Mouse (Mus musculus): ENCODE measurements at regions not wholly inside any gene's neighbourhood (a gene's known extent, or its start where the extent isn't known, plus 50 kb on each side); places are given as distances from the start of the nearest gene placed in this dataset.
"Not testable (repeated sequence)": the region's sequence is repeated elsewhere in the genome, so short reads cannot be mapped to it uniquely, and the experiment has no call there.

DNA sequence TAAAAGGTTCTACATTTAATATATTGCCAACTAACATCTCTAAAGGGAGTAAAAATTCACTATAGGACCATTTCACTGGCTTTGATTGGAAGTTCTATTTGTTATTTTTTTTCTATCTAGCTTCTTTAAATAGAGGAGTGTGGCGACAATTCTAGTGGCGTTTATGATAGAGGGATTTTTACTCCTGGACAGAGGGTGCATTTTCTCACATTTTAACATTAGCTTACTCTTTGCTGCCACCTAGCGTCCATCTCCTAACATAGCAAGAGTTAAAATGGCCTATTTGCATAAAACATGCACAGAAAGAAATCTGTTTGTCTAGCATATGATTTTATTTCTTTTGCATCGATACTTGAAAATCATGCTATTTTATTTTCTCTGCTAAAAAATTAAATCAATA lies 288.9 kb downstream of the Phf3 start:
- peak; percentile 55 to 73 for DNase-seq (ENCODE audit: low spot score in 2 of 2)
- intact Hi-C loops (cut with DNase I) = no loop called here

GRCm38 (mm10) chr1:30583860-30584259 lies 289.9 kb downstream of the Phf3 start:
- intact Hi-C loops (cut with DNase I) = no loop called here
- DNase-seq (ENCODE audit: low spot score in 2 of 2) = no peak

DNA sequence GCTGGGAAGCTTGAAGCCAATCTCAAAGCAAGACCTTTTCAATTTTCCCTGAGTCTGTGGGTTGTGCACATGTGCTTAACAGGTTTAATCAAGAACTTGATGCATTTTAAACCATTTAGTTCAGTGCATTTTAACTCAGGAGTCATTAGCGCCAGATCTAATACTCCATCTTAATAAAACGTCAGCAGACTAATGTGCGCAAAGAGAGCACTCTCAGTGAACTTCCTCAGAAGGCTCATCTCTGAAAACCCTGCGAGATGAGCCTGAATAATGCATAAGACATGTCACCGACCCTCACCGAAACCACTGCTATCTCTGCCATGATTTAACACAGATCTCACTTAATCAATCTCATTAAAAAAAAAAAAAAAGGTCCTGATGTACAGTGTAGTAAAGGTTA lies 309.0 kb downstream of the Phf3 start:
- intact Hi-C loops (cut with DNase I) = no loop called here
- no peak for DNase-seq (ENCODE audit: low spot score in 2 of 2)

DNA sequence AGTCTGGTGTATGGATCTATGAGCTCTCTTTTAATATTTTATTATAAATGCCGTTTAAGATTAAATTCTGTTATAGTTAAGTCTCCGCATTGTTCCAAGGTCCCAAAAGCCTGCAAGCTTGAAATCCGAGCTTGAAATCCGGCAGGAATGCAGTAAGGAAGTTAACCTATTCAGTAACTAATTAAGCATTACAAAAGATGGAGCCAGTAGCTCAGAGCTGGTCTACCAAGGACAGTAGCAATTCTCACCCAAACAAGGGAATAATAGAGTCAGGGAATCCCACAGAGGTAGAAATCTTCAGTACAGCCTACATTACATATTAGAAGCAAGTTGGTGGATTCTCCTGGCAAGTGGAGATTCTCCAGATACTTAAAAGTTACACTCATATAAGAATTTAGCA lies 325.0 kb downstream of the Phf3 start:
- DNase-seq (ENCODE audit: low spot score in 2 of 2); intact Hi-C loops (cut with DNase I): not testable (repeated sequence)

GRCm38 (mm10) chr1:30540088-30540698 lies 333.5 kb downstream of the Phf3 start:
- no peak for DNase-seq (ENCODE audit: low spot score in 2 of 2)
- intact Hi-C loops (cut with DNase I) = no loop called here

- no peak for DNase-seq (ENCODE audit: low spot score in 2 of 2)
- intact Hi-C loops (cut with DNase I) = no loop called here
Measured at GRCm38 (mm10) chr1:30536989-30537975, 336.4 kb downstream of the Phf3 start.

DNA sequence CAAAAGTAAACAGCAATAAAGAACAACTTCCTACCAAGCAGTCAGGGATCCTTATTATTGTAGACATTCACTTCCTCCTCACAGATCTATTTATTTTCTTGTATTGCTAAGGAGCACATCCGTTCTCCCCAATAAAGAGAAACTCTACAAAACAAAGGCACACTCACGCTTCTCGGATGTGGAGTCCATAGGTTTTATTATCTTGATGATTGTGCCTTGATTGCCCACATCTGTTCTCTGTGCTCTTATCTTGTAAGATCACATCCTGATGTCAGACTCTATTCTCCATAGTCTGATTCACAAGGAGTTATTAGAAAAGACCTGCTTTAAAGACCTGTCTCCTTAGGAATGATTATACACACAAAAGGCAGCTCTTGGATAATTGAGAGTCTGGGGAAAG lies 356.4 kb downstream of the Phf3 start:
- no peak for DNase-seq (ENCODE audit: low spot score in 2 of 2)
- intact Hi-C loops (cut with DNase I) = no loop called here

DNA sequence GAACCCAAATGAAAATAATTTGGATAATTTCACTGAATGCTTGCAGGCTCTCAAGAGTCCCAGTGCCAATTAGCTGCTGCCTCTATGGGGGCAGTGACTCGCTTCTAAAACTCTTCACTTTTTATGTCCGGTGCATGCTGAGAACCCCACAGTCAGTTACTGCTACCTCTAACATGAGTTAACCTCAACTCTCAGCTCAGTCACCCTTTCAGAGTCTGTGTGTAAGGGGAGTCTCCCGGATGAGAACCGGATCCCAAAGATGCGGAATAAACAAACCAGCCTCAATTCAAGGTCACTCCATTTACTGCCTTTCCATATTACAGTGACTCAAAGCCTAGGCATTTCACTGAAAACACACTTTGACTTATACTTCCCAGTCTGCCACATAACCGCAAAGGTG lies 357.9 kb downstream of the Phf3 start:
- DNase-seq (ENCODE audit: low spot score in 2 of 2) = no peak
- intact Hi-C loops (cut with DNase I) = no loop called here

- DNase-seq (ENCODE audit: low spot score in 2 of 2) = peak; percentile 69 to 71
- intact Hi-C loops (cut with DNase I) = no loop called here
Measured at GRCm38 (mm10) chr1:30503224-30503623, 370.5 kb downstream of the Phf3 start.

DNA sequence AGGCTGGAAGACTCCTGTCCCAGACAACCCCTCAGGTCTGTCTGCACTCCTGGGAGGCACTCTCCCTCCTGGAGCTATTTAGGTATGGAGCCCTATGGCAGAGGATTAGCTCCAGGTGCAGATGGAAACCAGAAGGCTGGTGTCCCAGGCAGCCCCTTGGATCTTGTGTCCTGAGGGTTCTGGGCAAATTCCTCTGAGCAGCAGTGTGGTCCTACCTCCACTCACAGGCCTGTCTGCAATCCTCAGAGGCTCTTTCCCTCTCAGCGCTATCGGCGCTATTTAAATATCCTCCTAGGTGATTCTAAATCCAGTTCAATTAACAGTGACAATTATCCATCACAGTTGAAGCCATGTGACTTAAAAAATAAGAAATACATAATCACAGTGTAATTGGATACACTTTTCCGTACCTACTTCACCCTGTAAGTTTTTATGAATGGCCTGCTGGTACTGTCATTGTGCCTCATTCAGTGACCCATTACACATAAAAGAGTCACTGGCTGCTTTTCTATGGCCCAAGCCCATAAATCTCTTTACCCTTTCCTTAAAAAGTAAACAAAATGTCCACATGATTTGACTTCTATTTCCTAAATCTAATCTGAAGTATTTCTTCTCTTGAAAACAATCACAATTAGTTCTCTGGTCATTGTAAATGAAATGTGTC lies 413.3 kb downstream of the Phf3 start:
- no peak for DNase-seq (ENCODE audit: low spot score in 2 of 2)
- intact Hi-C loops (cut with DNase I) = no loop called here

DNA sequence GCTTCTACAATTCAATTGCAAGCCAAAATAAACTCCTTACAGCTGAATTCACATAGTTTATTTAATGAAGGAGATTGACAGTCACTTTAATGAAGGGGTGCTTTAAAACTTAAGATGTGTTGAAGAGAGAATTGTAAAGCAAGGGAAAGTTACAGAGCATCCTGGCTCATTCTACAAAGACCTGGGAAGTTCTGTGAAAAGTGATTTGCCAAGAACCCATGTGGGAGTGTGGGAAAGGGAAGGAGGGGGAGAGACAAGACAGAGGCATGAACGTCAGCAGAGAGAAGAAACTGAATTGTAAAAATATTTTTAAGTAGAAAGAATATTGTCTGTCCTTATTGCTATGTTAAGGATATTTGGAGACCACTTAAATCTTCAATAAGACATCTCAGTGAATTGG lies 435.8 kb downstream of the Phf3 start:
- intact Hi-C loops (cut with DNase I) = no loop called here
- DNase-seq (ENCODE audit: low spot score in 2 of 2) = no peak

GRCm38 (mm10) chr1:30416582-30416981 lies 457.1 kb downstream of the Phf3 start:
- peak; percentile 4 to 18 for DNase-seq (ENCODE audit: low spot score in 2 of 2)
- intact Hi-C loops (cut with DNase I) = no loop called here

DNA sequence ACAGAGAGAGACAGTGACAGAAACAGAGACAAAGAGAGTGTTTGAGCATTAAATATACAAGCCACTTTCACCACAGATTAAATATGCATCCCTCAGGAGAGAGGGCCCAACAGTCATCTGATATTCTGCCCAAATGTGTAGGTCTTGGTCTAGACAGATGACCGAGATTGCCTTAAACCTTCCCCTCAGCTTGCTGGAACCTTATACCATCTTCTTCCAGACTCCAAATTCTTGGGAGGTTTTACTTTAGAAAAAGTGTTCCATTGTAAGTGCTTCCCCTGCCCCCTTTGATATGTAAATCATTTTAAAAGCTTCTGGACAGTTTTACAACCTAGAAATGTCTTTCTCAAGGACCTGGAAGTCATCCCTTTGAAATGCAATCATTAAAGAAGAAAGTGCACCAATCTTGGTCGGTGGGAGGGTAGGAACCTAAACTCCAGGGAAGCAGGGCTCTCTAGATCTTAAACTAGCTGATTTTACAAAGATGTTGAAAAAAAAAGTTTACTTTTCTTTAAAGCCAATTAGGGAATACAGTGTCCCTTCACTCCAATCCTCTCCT lies 458.8 kb downstream of the Phf3 start:
- DNase-seq (ENCODE audit: low spot score in 2 of 2) = no peak
- intact Hi-C loops (cut with DNase I) = no loop called here
